Mouse (Mus musculus) hindbrain, embryonic 14.5 days (tissue): ENCODE data around the gene Psip1. TPM values are rescaled to one million over a fixed set of nuclear protein-coding genes. Genes with fewer than 3 reads are reported as not detected.
A peak's percentile ranks its signal among the peaks of the same experiment; 100 is the strongest.
"Not testable (repeated sequence)": the region's sequence is repeated elsewhere in the genome, so short reads cannot be mapped to it uniquely, and the experiment has no call there.

Source experiments
- ATAC-seq: fragments of 200-750 bp; cut with Nextera tagmentation; 2 replicates; pipeline ENCODE4 v1.8.0; 2017; ENCODE audit warnings: moderate number of reproducible peaks, mild to moderate bottlenecking, moderate TSS enrichment, moderate library complexity; ENCODE audit not compliant: low FRiP score
- DNase-seq: peaks from one replicate; pipeline ENCODE4 v3.0.0-alpha.2; 2015; ENCODE audit warnings: low spot score
- H3K27ac ChIP-seq: fragments of 300-500 bp; sonication (generic); 2 replicates; pipeline ENCODE4 v1.5.1; 2014; ENCODE audit warnings: mild to moderate bottlenecking, moderate library complexity
- H3K27me3 ChIP-seq: fragments of 300-500 bp; sonication (generic); 2 replicates; pipeline ENCODE4 v1.6.1; 2014; ENCODE audit warnings: mild to moderate bottlenecking, low read length, mixed read lengths; ENCODE audit not compliant: control insufficient read depth, insufficient read depth
- H3K36me3 ChIP-seq: fragments of 300-500 bp; sonication (generic); replicated peaks from 2 replicates; pipeline ENCODE4 v1.6.1; 2014; ENCODE audit not compliant: control insufficient read depth, insufficient read depth
- H3K4me1 ChIP-seq: fragments of 300-500 bp; sonication (generic); replicated peaks from 2 replicates; pipeline ENCODE4 v1.6.1; 2014; ENCODE audit warnings: antibody characterized with exemption, low read length, mixed read lengths; ENCODE audit not compliant: control insufficient read depth, insufficient read depth
- H3K4me2 ChIP-seq: fragments of 300-500 bp; sonication (generic); replicated peaks from 2 replicates; pipeline ENCODE4 v1.6.1; 2014; ENCODE audit warnings: mild to moderate bottlenecking, moderate library complexity
- H3K4me3 ChIP-seq: fragments of 300-500 bp; sonication (generic); replicated peaks from 2 replicates; pipeline ENCODE4 v1.5.1; 2014; ENCODE audit warnings: mild to moderate bottlenecking, low read length
- H3K9ac ChIP-seq: fragments of 300-500 bp; sonication (generic); 2 replicates; pipeline ENCODE4 v1.6.1; 2014
- H3K9me3 ChIP-seq: fragments of 300-500 bp; sonication (generic); 2 replicates; pipeline ENCODE4 v1.6.1; 2016; ENCODE audit warnings: low read length; ENCODE audit not compliant: control insufficient read depth
- WGBS: fragments of 180-500 bp; shearing (Covaris S2); extraction: QIAGEN DNeasy Blood & Tissue Kit; methylation state at CpG from one replicate; pipeline ENCODE4 v1.1.7; 2014; 5-methylcytosine and 5-hydroxymethylcytosine counted together
- polyA plus RNA-seq: library from polyadenylated mRNA; unstranded; fragments of >200 nt; fragmentation: Nextera tagmentation; extraction: Ambion mirVana; gene quantifications from 2 replicates; pipeline ENCODE4 v1.2.1, GENCODE M21; 2014

Psip1 gene
- polyA plus RNA-seq, 1 experiment from 2014 or later = 308 TPM

DNA sequence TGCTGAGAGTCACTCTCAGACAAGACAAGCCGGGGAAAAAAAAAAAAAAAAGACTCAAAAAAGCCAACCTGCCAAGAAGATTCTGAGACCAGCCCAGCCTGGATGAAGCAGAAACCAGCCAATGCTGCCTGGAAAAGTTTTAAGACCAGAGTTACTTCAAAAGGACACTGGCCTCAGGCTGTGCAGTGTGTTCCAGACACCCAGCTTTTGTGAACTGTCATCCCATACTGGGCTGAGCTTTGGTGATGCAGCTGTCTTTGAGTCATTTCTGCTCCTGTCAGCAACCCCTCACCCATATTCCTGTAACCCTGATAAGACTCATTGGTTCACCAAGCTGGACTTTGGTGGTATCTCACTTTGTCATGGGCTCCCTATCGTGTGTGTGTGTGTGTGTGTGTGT, 26.4 kb upstream of the Psip1 start:
- no peak overlapping the region for H3K27ac ChIP-seq
- ATAC-seq (no peak), DNase-seq (no peak)
- H3K9me3 ChIP-seq = no peaks in the 10 kb centered on the region
- no peaks in the 10 kb centered on the region for H3K4me1 ChIP-seq
- H3K4me3 ChIP-seq = no peak overlapping the region
- 88% methylated on average over 2 of the region's 2 CpGs for WGBS
- H3K27me3 ChIP-seq = no peaks in the 10 kb centered on the region
- no peaks in the 10 kb centered on the region for H3K36me3 ChIP-seq
- H3K9ac ChIP-seq = no peak overlapping the region
- H3K4me2 ChIP-seq = no peak overlapping the region

GRCm38 (mm10) chr4:83512217-83512616, 26.0 kb upstream of the Psip1 start:
- H3K4me3 ChIP-seq = no peak overlapping the region
- no peak overlapping the region for H3K27ac ChIP-seq
- H3K4me1 ChIP-seq = no peaks in the 10 kb centered on the region
- H3K36me3 ChIP-seq = no peaks in the 10 kb centered on the region
- H3K27me3 ChIP-seq = no peaks in the 10 kb centered on the region
- no peak for DNase-seq
- WGBS = 94% methylated on average over 3 of the region's 3 CpGs
- no peak for ATAC-seq
- H3K4me2 ChIP-seq = no peak overlapping the region
- H3K9ac ChIP-seq = no peak overlapping the region
- H3K9me3 ChIP-seq = no peaks in the 10 kb centered on the region

DNA sequence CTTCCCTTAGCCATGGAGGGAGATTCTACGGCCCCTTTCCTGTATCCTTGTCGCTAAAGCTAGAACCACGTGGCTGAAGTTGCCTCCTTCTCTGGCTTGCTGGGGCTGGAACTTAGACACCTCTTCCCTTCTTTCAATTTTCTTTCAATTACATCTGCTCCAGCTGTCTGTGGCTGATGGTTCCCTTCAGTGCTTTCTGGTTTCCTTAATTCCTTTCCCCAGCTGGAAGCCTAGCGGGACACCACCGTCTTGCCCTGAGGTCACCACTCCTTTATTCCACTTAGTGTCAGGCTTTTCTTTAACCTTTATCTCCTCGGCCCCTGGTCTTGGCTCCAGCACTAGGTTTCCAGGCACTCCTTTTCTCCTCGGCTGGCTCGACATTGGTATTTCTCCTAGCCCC, 24.8 kb upstream of the Psip1 start:
- WGBS = 43% methylated on average over 8 of the region's 8 CpGs
- no peak overlapping the region for H3K4me2 ChIP-seq
- ATAC-seq = no peak

GRCm38 (mm10) chr4:83509600-83509999, 23.3 kb upstream of the Psip1 start:
- Histone ChIP-seq H3K4me2 (no peak overlapping the region), H3K9me3 (no peaks in the 10 kb centered on the region), H3K27me3 (no peaks in the 10 kb centered on the region), H3K4me3 (no peak overlapping the region), H3K27ac (no peak overlapping the region), H3K36me3 (no peaks in the 10 kb centered on the region), H3K9ac (no peak overlapping the region), H3K4me1 (no peaks in the 10 kb centered on the region)
- 65% methylated on average over 2 of the region's 2 CpGs for WGBS
- no peak for ATAC-seq
- no peak for DNase-seq

More for the DNA sequence above, 24.8 kb upstream of the Psip1 start:
- Histone ChIP-seq H3K27ac (no peak overlapping the region), H3K4me1 (no peaks in the 10 kb centered on the region), H3K36me3 (no peaks in the 10 kb centered on the region), H3K9me3 (no peaks in the 10 kb centered on the region), H3K4me3 (no peak overlapping the region), H3K9ac (no peak overlapping the region), H3K27me3 (no peaks in the 10 kb centered on the region)
- no peak for DNase-seq

DNA sequence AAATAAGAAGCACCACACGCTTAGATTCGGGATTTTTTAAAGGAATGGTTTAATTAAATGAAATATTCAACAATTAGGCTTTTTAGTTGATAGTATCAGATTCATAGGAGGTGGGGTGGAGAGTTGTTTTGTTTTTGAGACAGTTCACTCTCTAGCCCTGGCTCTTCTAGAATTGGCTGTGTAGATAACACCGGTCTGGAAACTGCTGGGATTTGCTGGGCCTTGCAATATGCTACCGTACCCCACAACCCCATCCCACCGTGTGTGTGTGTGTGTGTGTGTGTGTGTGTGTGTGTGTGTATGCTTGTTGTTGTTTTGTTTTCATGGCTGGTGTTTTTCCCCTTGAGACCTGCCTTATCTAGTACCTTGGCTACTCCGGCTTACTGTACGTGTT, 14.8 kb upstream of the Psip1 start:
- WGBS = 33% methylated on average over 7 of the region's 7 CpGs
- no peak for DNase-seq
- peak overlapping the region; percentile 62 for H3K4me2 ChIP-seq
- peak overlapping the region; percentile 66 for H3K9ac ChIP-seq
- ATAC-seq = peak; percentile 79
- H3K27me3 ChIP-seq = no peaks in the 10 kb centered on the region
- H3K9me3 ChIP-seq = no peaks in the 10 kb centered on the region
- H3K36me3 ChIP-seq = no peaks in the 10 kb centered on the region
- peak overlapping the region; percentile 47; the same call in 1 of the 2 replicates for H3K27ac ChIP-seq
- H3K4me1 ChIP-seq = no peaks in the 10 kb centered on the region
- H3K4me3 ChIP-seq = peak overlapping the region; percentile 39

DNA sequence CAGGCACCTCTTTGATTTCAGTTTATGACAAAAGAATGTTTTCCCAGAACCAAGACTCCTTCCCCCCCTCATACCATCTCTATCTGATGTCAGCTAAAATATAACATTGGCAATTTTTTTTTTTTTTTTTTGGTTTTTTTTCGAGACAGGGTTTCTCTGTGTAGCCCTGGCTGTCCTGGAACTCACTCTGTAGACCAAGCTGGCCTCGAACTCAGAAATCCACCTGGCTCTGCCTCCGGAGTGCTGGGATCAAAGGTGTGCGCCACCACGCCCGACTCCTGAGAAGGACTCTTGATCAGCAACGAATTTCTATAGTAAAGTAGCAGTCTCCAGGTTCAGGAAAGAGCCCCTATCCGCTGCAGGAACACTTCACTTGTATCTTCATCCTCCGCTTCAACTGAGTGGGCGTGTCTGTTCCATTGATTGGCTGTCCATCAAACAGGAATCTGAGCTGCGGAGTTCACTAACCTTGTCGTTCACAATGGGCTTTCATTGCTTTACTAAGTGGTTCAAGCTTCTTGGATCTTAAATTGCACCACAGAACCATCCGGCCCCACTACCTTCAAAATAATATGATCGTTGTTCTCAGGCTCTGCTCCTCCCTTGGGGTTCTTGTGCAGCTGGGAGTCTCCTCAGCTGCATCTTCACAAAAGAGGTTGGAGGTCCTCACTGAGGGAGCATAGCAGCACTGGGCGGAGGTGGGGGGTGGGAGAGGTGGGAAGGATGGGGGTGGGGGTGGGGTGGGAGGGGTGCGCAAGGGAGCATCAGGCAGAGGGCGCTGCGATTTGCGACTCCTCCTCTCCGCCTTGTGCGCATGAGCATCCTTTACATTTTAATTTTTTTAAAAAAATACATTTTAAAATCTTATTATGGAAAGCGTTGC, 14.1 kb upstream of the Psip1 start:
- Histone ChIP-seq H3K27me3 (no peaks in the 10 kb centered on the region), H3K9me3 (no peaks in the 10 kb centered on the region), H3K4me3 (peak overlapping the region; percentile 39), H3K9ac (peak overlapping the region; percentile 66), H3K27ac (peak overlapping the region; percentile 82), H3K36me3 (no peaks in the 10 kb centered on the region), H3K4me2 (peak overlapping the region; percentile 62), H3K4me1 (no peaks in the 10 kb centered on the region)
- DNase-seq (peak; percentile 69), ATAC-seq (peak; percentile 89)
- WGBS = 4% methylated on average over 22 of the region's 22 CpGs

GRCm38 (mm10) chr4:83497013-83497412, 10.8 kb upstream of the Psip1 start:
- DNase-seq, H3K36me3 ChIP-seq, H3K4me3 ChIP-seq, H3K4me2 ChIP-seq, H3K27me3 ChIP-seq, ATAC-seq, H3K27ac ChIP-seq, H3K9me3 ChIP-seq, H3K4me1 ChIP-seq, H3K9ac ChIP-seq: not testable (repeated sequence)
- WGBS = 91% methylated on average over 5 of the region's 5 CpGs

DNA sequence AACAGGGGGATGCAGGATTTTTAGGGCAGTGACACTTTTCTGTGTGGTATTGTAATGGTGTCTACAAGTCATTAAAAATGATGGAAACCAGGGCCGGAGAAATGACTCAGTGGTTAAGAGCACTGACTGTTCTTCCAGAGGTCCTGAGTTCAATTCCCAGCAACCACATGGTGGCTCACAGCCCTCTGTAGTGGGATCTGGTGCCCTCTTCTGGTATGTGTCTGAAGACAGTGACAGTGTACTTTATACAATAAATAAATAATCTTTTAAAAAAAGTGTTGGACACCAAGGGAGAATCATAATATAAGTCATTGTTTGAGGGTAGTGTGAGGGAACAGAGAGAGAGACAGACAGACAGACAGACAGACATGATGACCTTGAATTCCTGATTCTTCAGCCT, 6.9 kb upstream of the Psip1 start:
- no peak overlapping the region for H3K27ac ChIP-seq
- H3K27me3 ChIP-seq = no peaks in the 10 kb centered on the region
- DNase-seq = no peak
- H3K36me3 ChIP-seq = no peaks in the 10 kb centered on the region
- no peak overlapping the region for H3K9ac ChIP-seq
- 96% methylated on average over 1 of the region's 1 CpGs for WGBS
- no peaks in the 10 kb centered on the region; the same call in 1 of the 2 replicates for H3K4me1 ChIP-seq
- H3K4me3 ChIP-seq = no peak overlapping the region
- no peak overlapping the region for H3K4me2 ChIP-seq
- ATAC-seq = no peak
- no peaks in the 10 kb centered on the region for H3K9me3 ChIP-seq

- Histone ChIP-seq H3K9ac (no peak overlapping the region), H3K4me1 (peaks cover 20% of the 10 kb centered on the region), H3K27me3 (no peaks in the 10 kb centered on the region), H3K27ac (no peak overlapping the region), H3K9me3 (no peaks in the 10 kb centered on the region), H3K36me3 (peaks cover 6% of the 10 kb centered on the region; the same call in 1 of the 2 replicates), H3K4me2 (no peak overlapping the region), H3K4me3 (no peak overlapping the region)
- 24% methylated on average over 5 of the region's 5 CpGs for WGBS
- ATAC-seq = no peak
- DNase-seq = no peak
Observed at GRCm38 (mm10) chr4:83489121-83489520, 2.9 kb upstream of the Psip1 start.
